Mouse (Mus musculus) kidney, postnatal 0 days (tissue): ENCODE results near the gene Yipf7. TPM values are rescaled to one million over a fixed set of nuclear protein-coding genes. Genes with fewer than 3 reads are reported as not detected.

Experiments
- ATAC-seq: fragments of 200-750 bp; cut with Nextera tagmentation; replicated peaks from 2 replicates; pipeline ENCODE4 v1.8.0; 2017; ENCODE audit warnings: low read depth, moderate number of reproducible peaks, moderate TSS enrichment, moderate library complexity; ENCODE audit not compliant: low FRiP score
- DNase-seq: peaks from one replicate; pipeline ENCODE4 v3.0.0-alpha.2; 2016; ENCODE audit warnings: low spot score
- H3K27ac ChIP-seq: fragments of 300-500 bp; sonication (generic); 2 replicates; pipeline ENCODE4 v1.5.1; 2014; ENCODE audit warnings: mild to moderate bottlenecking
- H3K27me3 ChIP-seq: fragments of 300-500 bp; sonication (generic); 2 replicates; pipeline ENCODE4 v1.6.1; 2014; ENCODE audit warnings: low read length, mixed read lengths; ENCODE audit not compliant: insufficient read depth
- H3K36me3 ChIP-seq: fragments of 300-500 bp; sonication (generic); 2 replicates; pipeline ENCODE4 v1.6.1; 2014; ENCODE audit warnings: low read length, mixed read lengths; ENCODE audit not compliant: insufficient read depth
- H3K4me1 ChIP-seq: fragments of 300-500 bp; sonication (generic); replicated peaks from 2 replicates; pipeline ENCODE4 v1.6.1; 2014; ENCODE audit warnings: antibody characterized with exemption, low read length, mixed read lengths; ENCODE audit not compliant: insufficient read depth
- H3K4me2 ChIP-seq: fragments of 300-500 bp; sonication (generic); 2 replicates; pipeline ENCODE4 v1.6.1; 2014; ENCODE audit warnings: mild to moderate bottlenecking, low read length, moderate library complexity, mixed read lengths
- H3K4me3 ChIP-seq: fragments of 300-500 bp; sonication (generic); replicated peaks from 2 replicates; pipeline ENCODE4 v1.5.1; 2014; ENCODE audit warnings: low read depth, low read length
- H3K9ac ChIP-seq: fragments of 300-500 bp; sonication (generic); 2 replicates; pipeline ENCODE4 v1.6.1; 2014; ENCODE audit warnings: low read depth, low read length
- H3K9me3 ChIP-seq: fragments of 300-500 bp; sonication (generic); replicated peaks from 2 replicates; pipeline ENCODE4 v1.6.1; 2016; ENCODE audit warnings: low read length, inconsistent platforms, mixed read lengths
- CTCF ChIP-seq: IDR thresholded peaks from 2 replicates; pipeline ENCODE4 v1.5.1; 2016; ENCODE audit warnings: antibody characterized with exemption, low read depth, mild to moderate bottlenecking, moderate library complexity
- WGBS: fragments of 180-500 bp; shearing (Covaris S2); extraction: QIAGEN DNeasy Blood & Tissue Kit; methylation state at CpG from one replicate; pipeline ENCODE4 v1.1.7; 2014; 5-methylcytosine and 5-hydroxymethylcytosine counted together
- polyA plus RNA-seq: library from polyadenylated mRNA; unstranded; fragments of >200 nt; fragmentation: Nextera tagmentation; extraction: Ambion mirVana; gene quantifications from 2 replicates; pipeline ENCODE4 v1.2.1, GENCODE M21; 2015

Gene Yipf7
- polyA plus RNA-seq, result not detected in 2 replicates

- H3K4me3 ChIP-seq, result no peak within 1 kb of the TSS
- no peak within 1 kb of the TSS for H3K27ac ChIP-seq
- no peaks in the 10 kb centered on the region for H3K36me3 ChIP-seq
- H3K27me3 ChIP-seq, result no peaks in the 10 kb centered on the region
- H3K9ac ChIP-seq, result no peak within 1 kb of the TSS
- no peaks in the 10 kb centered on the region for H3K4me1 ChIP-seq
- DNase-seq (no peak), ATAC-seq (no peak)
- no peak for TF ChIP-seq CTCF
- no peak within 1 kb of the TSS for H3K4me2 ChIP-seq
- WGBS, result 65% methylated on average over 4 of the region's 4 CpGs
- no peaks in the 10 kb centered on the region for H3K9me3 ChIP-seq
Measured at GRCm38 (mm10) chr5:69542489-69542888, at the start of gene Yipf7. Gene Yipf7, minus strand, starts transcription at chr5:69542648.

- DNase-seq, result peak; percentile 97
- 2% methylated on average over 42 of the region's 42 CpGs for WGBS
Measured at GRCm38 (mm10) chr5:69591640-69592461, 49.4 kb upstream of the Yipf7 start, which contains the start of gene Gnpda2. Gene Gnpda2, minus strand, starts transcription at chr5:69592340.

GRCm38 (mm10) chr5:69557404-69557935, 15.0 kb upstream of the Yipf7 start:
- no peaks in the 10 kb centered on the region for H3K9me3 ChIP-seq
- H3K4me3 ChIP-seq, result peak overlapping the region; percentile 76
- no peak for TF ChIP-seq CTCF
- peaks cover 9% of the 10 kb centered on the region; the same call in 1 of the 2 replicates for H3K36me3 ChIP-seq
- H3K27ac ChIP-seq, result peak overlapping the region; percentile 83
- H3K4me1 ChIP-seq, result 0 out of 2 replicates have a peak, but pooled peaks cover 6% of the 10 kb centered on the region
- peak overlapping the region; percentile 67 for H3K4me2 ChIP-seq
- H3K27me3 ChIP-seq, result no peaks in the 10 kb centered on the region
- ATAC-seq (no peak), DNase-seq (peak; percentile 27)
- 11% methylated on average over 16 of the region's 16 CpGs for WGBS
- peak overlapping the region; percentile 87 for H3K9ac ChIP-seq

More at GRCm38 (mm10) chr5:69591640-69592461, 49.4 kb upstream of the Yipf7 start, which contains the start of gene Gnpda2:
- Histone ChIP-seq H3K4me1 (peaks cover 3% of the 10 kb centered on the region; the same call in 1 of the 2 replicates), H3K4me3 (peak within 1 kb of the TSS; percentile 77), H3K27ac (peak within 1 kb of the TSS; percentile 83), H3K36me3 (no peaks in the 10 kb centered on the region), H3K9ac (peak within 1 kb of the TSS; percentile 87), H3K27me3 (no peaks in the 10 kb centered on the region), H3K9me3 (no peaks in the 10 kb centered on the region), H3K4me2 (peak within 1 kb of the TSS; percentile 82)
- TF ChIP-seq CTCF, result peak; percentile 60
- ATAC-seq, result peak; percentile 97

GRCm38 (mm10) chr5:69556628-69557403, 14.4 kb upstream of the Yipf7 start, which contains the start of gene Guf1:
Gene Guf1, plus strand, starts transcription at chr5:69556923.
- ATAC-seq (peak; percentile 97), DNase-seq (peak; percentile 91)
- Histone ChIP-seq H3K9ac (peak within 1 kb of the TSS; percentile 87), H3K27ac (peak within 1 kb of the TSS; percentile 83), H3K4me2 (peak within 1 kb of the TSS; percentile 67), H3K4me3 (peak within 1 kb of the TSS; percentile 76), H3K36me3 (peaks cover 7% of the 10 kb centered on the region; the same call in 1 of the 2 replicates), H3K4me1 (0 out of 2 replicates have a peak, but pooled peaks cover 6% of the 10 kb centered on the region), H3K9me3 (no peaks in the 10 kb centered on the region), H3K27me3 (no peaks in the 10 kb centered on the region)
- TF ChIP-seq CTCF, result peak; percentile 45; the same call in 1 of the 2 replicates
- under 1% methylated on average over 72 of the region's 72 CpGs for WGBS

GRCm38 (mm10) chr5:69541680-69542079, 768 bp downstream of the Yipf7 start:
- ATAC-seq (no peak), DNase-seq (no peak)
- H3K4me1 ChIP-seq, result no peaks in the 10 kb centered on the region
- no peak for TF ChIP-seq CTCF
- H3K9me3 ChIP-seq, result no peaks in the 10 kb centered on the region
- no peak overlapping the region for H3K27ac ChIP-seq
- no peaks in the 10 kb centered on the region for H3K36me3 ChIP-seq
- H3K4me2 ChIP-seq, result no peak overlapping the region
- H3K27me3 ChIP-seq, result no peaks in the 10 kb centered on the region
- H3K4me3 ChIP-seq, result no peak overlapping the region
- WGBS, result 74% methylated on average over 1 of the region's 1 CpGs
- H3K9ac ChIP-seq, result no peak overlapping the region

- Histone ChIP-seq H3K36me3 (no peaks in the 10 kb centered on the region), H3K4me2 (no peak overlapping the region), H3K4me1 (no peaks in the 10 kb centered on the region), H3K27ac (no peak overlapping the region), H3K4me3 (no peak overlapping the region), H3K27me3 (no peaks in the 10 kb centered on the region), H3K9ac (no peak overlapping the region), H3K9me3 (no peaks in the 10 kb centered on the region)
- no peak for TF ChIP-seq CTCF
- DNase-seq (no peak), ATAC-seq (no peak)
Measured at GRCm38 (mm10) chr5:69523944-69524343, 18.5 kb downstream of the Yipf7 start.
